Mouse (Mus musculus) hindlimb bud, embryonic 11.5 days (tissue): ENCODE measurements around the gene Epha8.
A peak's percentile ranks its signal among the peaks of the same experiment; 100 is the strongest.

Experiments used
- DNase-seq: peaks from one replicate; pipeline ENCODE4 v3.0.0-alpha.2; 2012; ENCODE audit warnings: low read depth, low spot score; ENCODE audit errors: extremely low spot score

The Epha8 gene

DNA sequence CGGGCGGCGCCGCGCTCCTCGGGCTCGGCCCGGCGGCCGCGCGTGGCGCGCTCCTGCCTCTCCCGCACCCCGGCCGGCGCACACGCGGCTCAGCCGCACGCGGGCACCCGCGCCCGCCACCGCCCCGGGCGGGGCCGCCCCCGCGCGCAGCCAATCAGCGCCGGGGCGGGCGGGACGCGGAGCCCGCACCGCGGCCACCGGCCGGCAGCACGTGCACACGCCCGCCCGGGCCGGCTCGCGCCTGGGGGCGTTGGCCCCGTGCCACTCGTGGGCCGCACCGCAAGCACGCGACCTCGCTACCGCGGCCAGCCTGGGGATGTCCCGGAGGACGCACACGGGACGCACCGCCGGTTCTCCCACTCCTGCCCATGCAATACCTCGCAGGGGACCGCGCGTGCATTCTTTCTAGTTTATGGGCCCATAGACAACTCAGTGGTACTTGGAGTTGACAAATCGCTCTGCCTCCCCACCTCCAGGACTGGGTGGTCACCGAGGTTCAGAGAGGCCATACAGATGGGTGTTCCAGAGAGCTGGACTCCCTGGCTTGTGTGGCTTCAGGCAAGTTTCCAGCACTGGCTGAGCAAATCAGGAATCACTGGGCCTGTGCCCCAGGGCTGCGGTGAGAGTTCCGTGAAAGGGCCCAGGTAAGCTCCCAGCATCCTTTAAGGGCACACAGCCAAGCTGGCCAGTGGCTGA lies at the start of gene Epha8:
Gene Epha8 (minus strand): TSS at position 66 of the 696 bp plus-strand sequence.
- no peak for DNase-seq

DNA sequence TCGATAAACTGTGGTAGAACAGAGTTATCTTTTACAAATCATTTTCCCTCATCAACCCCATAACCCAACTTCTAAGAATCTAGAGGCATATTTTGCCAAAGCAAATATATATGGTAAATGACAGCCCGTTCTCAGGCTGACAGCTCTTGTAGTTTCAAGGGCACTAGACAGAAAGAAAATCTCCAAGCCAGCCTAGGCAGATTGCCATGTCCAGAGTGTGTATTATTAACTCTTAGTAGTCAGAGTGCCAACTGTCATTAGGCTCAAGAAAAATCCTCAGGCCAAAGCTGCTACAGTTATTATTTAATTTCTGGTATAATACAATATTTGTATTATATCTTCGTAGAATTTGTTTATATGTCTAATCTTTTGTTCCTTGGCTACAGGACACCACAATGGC lies 45.2 kb upstream of the Epha8 start:
- no peak for DNase-seq

DNA sequence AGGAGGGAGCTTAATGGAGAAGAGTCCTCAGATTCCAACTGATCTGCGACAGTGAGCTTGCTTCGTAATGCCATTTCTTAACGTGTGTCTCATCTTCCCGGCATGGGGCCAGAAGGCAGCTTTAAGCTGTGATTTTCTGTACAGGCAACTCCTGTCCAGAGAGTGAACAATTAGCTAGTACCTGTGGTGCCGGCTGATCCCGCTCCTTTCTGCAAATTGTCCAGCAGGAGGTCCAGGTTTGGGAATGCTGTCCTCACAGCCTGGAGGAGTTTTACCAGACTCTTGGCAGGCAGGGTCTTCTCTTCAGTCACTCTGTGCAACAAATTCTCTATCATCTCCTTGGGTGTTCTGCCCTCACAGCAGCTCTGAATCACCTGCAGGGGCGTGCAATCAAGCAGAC lies 44.4 kb upstream of the Epha8 start:
- DNase-seq, result no peak

DNA sequence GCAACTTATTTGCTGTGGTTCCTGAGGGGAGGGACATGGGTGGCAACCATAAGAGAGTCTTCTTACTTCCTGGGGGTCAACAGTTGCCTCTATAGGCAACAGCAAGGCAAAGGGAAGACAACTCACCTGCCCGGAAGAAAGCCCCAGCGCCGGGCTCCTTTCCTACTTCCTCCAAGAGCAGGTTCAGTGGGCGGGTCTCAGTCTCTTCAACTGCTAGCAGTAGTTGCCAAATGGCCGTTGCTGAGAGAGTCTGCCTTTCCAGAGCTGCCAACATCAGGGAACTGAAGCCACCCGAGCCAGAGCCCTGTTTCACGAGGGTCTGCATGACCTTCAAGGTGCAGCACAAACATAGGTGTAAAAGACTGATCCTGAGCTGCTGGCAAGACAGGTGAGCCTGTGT lies 41.8 kb upstream of the Epha8 start:
- no peak for DNase-seq

DNA sequence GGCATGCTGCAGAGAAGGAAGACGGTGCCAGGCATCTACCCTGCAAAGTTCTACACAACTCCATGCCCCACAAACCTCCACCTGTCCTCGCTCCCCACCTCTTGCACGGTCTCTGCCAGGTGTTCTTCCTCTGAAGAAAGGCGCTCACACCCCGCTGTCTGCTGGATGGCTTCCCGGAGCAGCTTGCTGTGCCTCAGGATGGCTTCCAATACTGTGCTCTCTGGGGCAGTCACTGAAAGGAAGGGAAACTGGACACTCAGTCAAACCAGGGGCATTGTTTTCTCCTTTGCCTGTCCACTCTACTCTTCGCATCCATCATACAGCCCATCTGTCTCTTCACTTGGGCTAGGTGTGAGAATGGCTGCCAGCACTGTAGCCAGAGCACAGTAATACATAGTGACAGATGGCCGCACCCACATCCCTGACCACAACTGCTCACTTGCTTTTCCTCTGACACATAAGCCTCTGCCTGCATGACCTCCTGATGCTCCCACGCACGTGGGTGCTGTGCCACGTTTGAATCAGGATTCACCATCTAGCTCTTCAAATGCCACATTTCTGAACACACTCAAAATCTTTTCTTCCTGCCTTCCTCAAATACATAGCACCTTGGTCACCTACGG lies 41.2 kb upstream of the Epha8 start:
- DNase-seq, result no peak

DNA sequence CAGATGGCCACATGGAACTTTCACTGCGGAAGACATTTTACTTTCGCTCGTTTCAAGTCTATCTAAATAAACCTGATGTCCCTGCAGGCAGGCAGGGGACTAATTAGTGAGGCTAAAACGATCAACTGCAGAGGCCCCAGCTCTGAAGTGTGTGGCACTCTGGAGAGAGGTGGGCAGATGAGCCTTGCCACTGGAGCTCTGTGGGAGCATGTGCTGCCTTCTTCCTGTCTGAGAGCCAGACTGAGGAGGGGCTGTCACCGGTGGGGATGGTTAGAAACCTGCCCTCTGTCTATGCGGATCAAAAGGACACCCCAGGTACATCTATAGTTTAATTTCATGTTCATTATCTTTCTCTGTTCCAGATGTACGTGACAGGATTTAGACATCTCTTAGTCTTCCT lies 40.3 kb upstream of the Epha8 start:
- DNase-seq, result no peak

DNA sequence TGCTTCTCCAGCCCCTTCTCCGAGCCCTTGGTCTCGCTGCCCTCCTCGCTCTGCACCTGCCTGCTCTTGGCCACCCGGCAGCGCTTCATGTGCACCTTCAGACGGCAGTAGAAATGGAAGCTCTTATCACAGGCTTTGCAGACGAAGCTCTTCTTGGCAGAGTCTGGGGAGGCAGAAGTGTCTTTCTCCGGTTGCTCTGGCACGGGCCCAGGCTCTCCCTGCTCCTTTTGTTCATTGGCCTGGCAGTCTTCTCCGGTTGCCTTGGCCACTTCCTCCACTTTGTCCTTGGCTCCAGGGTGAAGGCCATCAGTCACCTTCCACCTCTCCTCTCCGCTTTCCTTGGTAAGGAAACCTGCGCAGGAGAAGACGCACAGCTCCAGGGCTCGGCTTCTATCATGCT lies 38.7 kb upstream of the Epha8 start:
- no peak for DNase-seq

DNA sequence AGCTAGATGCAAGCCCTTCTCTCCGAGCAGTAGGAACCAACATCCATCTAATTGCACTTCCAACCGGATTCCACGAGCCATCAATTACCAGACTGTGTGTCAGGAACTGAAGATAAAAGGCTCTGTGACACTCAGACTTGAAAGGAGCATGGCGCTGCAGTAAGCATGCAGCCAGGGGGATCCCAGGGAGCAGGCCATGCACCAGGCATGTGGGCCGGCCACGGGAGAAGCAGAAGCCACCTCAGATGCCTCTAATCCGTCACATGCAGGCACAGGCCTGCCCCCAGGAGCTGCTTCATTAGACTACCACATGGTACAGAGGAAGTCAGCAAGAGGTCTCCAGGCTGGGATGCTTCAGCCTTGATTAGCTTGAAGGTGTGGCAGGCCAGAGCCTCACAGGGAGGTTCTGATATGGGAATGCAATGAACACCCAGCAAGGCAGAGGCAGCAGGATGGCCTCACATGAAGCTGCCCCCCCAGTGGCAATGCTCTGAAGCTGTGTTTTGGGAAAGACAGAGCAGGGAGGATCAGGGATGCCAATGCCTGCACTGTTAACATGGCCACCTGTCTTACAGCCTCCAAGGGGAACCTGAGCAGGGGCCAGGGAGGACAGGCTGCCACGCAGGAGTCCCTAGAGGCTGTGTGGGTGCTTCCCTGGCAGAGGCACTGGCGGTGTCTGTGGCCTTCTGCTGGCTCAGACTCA lies 25.5 kb upstream of the Epha8 start:
- DNase-seq, result no peak

DNA sequence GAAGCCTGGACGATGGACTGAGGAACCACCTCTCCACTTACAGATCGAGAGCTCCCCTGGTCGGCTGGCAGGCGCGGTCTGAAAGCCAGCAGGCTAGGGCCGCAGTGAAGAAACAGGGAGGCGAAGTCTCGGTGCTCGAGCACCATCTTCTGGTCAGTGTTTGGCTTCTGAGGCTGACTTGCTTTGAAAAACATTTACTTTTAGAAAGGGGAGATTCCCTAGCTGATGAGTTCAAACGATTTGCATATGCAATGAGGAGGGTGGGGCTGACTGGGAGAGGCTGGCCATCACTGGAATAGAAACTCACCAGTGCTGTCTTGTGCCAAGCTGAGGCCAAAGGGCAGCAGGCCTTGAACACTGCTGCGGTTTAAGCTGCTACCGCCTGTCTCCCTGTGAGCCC lies 24.7 kb upstream of the Epha8 start:
- no peak for DNase-seq

DNA sequence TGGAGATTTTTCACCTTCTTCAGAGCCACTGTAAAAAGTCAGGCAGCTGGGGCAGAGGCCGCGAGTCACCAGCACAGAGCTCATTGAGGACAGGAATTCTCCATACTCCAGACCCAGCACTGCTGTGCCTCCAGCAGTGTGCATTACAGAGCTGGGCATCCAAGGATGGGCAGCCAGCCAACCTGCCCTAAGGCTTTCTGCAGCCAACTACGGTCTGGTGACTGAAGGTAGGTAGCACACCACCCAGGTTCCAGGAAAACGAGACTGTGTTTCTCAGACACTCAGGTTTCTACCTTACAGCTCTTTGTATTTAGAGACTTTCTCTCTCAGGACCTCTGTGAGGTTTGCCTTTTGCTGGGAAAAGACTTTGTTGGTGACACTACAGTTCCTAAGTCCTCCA lies 24.3 kb upstream of the Epha8 start:
- no peak for DNase-seq

DNA sequence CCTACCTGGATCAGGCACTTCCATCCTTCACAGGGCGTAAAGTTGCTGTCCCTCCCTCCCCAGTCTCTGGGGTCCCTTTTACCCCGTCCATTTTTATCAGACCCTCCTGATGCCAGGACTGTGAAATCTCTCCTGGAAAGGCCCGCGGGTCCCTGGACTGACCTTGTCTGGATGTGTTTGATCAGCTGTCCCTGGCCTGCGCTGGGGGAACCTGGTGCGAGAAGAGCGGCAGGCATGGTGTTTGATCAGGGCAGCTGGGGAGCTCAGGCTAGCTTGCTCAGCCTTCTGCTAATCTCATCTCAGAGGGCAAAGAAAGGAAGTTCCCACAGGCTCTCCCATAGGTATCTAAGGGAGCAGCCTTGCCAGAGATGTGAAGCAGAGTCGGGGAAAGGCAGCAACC lies 20.6 kb upstream of the Epha8 start:
- DNase-seq, result no peak

DNA sequence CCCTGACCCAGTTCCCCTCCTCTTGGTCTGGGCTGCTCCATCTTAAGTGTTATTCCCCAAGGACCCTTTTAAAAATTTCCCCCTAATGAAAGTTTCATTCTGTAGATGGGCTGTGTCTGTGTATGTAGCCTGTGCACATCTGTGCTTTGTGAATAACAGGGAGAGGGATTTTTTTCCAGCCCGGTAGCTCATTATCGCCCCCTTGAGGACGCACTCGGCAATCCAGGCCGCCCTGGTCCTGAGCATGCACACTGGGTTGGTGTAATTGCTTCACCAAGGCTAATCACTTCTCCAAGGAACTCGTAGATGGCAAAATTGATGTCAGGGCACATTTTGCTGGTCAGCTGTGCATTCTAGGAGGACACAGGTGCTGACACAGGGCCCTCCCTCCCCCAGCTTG lies 14.3 kb upstream of the Epha8 start:
- peak; percentile 37 for DNase-seq

DNA sequence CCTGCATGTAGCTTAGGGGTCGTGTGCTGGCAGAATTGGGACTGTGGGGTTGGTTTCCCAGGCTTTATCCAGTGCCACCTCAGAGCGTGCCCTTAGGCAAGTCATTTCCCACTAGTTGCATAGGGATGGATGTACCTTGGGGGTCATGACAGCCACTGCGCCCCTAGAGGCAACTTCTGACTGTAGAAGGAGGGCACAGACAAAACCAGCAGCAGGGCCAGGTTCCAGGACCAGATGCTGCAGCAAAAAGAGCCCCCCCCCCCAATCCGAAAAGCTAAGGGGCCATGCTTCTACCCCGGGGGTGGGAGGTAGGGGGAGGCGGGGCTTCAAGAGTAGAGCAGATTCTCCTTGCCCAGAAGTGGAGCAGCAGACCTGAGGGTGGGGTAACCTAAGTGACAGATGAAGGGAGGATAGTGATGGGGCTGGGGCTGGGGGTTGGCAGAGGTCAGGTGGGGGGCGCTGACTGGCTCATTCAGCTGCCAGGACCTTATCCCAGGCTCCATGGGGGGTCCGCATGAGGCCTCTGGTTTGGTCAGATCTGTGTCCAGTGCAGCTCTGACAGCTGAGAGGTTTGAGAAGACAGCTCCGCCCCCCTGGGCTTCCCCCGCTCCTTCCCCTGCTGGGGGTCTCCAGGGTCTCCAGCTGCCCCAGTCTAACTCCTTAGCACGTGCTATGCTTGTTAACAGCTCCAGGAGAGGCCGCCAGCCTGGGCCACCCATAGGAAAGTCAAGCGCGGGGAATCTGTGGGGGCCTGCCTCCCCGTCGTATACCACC lies 13.1 kb upstream of the Epha8 start:
- no peak for DNase-seq

DNA sequence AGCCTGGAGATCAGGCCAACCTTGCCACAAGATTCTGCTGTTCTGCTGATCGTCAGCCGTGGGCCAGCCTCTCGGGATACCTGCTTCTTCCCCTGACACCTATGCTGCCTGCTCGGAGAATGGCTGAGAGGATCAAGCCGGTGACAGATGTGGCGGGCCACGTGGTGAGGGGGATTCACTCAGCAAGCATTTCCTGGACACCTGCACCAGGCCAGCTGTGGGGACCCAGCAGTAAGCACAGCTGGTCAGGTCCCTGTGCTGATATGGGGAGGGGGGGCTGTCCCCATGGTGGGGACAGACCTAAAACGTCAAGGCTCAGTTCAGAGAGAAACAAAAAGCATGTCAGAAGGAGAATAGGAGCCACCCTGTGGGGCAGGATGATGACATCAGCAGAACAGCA lies 12.5 kb upstream of the Epha8 start:
- DNase-seq, result no peak

DNA sequence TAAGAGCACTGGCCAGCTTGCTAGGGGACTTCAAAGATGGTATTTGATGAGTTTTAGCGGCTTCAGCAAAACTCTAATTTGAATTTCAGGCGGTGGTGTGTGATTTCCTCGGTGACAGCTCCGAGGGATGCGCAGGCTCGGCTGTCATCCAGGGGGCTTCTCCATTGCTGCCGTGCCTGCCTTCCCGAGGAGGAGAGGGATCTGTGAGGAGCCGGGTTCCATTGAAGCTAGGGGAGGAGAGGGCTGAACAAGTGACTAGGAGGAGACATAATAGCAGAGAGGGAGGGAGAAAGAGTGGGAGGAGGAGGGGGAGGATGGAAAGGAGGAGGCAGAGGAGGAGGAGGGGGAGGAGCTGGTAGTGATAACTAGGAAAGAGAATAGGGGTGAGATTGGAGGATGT lies 10.9 kb upstream of the Epha8 start:
- DNase-seq, result no peak

DNA sequence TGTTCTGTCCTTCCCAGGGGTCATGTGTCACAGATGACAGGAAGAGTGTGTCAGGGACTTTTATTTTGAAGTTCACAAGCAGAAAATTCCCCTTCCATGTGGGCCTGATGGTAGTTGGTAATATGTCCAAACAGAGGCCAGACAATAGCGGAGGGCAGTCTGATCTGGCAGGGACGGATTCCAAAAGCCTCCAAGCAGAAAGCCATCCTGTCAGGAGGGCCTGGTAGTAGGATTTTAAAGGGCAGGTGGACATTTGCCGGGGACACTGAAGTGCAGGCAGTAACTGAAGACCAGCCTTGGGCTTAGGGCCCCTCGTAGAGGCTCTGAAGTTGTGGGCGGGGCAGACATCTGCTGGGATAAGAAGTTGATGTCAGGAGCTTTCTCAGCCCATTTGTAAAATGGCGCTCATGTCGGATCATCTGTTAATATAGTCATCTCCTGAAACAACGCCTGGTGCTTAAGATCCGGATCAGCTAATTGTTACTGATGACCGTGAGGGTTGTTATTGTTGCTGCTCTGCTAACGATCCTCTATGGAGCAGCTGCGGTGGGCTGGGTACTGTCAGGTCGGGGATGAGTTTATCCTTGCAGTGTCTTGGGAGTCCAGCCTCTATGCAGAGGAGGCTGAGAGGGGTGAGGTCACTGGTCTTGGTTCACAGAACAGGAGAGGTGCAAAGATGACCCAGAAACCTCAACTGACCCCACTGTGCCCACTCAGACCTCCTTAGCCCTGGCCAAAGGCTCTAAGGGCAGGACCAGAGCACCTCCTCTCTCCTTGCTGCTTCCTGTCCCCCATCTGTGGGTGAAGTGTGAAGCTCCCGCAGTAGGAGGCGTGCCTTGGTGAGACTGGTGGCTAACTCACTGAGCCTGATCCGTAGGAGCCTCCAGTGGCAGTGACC lies 10.1 kb upstream of the Epha8 start:
- DNase-seq, result no peak

DNA sequence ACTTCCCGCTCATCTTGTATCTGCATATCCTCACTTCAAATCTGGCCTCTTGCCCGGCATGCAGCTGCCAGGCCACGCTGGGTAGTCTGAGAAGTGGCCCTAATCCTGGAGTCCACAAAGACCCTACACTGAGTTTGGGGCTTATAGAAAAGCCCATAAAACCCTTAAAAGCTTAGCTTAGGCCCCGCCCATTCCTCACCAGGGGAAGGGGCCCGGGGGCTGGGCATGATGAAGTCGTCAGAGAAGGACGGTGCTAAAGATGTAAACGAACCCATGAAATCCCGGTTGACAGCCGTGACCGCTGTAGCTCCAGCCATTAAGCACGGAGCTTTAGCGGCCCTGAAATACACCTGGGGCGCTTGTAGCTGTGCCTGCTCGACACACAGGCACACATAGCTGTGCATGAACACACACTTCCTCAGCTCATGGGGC lies 8.4 kb upstream of the Epha8 start:
- DNase-seq, result no peak

DNA sequence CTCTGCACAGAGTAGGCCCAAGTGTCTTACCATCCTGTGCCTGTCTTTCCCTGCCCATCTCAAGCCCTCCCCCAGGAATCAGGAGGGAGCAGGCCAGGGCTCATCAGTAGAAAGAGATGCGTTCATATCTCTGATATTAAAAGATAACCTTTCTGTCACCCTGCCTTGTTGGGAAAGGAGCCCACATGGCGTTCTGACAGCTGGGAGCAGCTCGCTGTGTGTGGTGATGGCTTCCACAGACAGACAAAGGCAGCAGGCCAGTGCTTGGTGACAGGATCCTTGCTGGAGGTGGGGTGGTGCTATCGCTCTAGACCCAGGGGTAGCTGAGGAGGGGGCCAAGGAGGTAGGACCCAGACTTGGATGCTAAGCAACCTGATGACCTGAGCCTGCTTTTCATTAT lies 5.8 kb upstream of the Epha8 start:
- no peak for DNase-seq

DNA sequence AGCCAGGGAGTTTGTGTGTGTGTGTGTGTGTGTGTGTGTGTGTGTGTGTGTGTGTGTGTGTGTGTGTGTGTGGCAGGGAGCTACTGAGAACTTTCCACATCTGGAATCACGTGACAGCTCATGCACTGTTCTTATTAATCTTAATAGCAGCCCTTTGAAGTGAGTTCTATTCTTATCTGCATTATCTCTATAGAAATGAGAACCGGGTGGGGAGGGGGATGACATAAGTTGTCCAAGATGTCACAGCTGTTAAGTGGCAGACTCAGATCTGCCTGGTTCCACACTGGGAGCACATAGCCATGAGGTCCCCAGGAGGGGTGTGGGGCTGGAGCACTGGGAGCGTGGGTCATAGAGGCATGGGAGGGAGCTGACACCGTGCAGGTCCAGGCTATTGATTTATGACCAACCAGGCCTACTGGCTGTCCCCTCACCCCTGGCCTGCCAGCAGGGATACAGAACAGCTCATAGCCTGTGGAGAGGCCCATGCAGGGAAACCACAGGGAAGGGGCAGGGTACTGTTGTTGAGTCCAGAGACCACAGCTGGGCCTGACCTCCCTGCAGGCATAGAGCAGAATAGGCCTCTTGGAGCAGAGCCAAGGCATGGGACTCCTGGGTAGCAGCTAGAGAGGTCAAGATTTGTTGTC lies 5.1 kb upstream of the Epha8 start:
- no peak for DNase-seq

DNA sequence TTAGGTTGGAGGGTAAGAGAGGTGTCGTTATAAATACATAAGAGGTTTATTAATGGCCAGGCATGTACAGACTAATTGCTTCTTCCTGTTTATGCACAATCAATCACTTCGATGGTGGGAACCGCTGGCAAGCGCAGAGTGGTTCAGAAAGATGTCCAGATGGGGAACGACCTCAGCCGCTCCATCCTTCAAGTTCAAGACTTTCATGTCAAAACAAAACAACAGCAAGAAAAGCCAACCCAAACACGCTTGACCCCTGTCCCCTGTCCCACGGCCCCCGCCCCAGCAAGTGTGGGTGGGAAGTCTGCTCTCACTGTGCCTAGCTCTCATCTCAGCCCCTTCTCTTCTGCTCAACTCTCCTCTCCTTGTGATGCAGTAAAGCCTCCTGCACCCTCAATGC lies 4.0 kb upstream of the Epha8 start:
- no peak for DNase-seq
